Mouse (Mus musculus) urinary bladder, postnatal 36 days (tissue): ENCODE results near the gene Agfg2.

ENCODE experiments used
- DNase-seq, 2 experiments: peaks; one replicate each; pipeline ENCODE4 v3.0.0; 2022; ENCODE audit warnings: low spot score in 2 of 2, mixed read lengths in 1 of 2

The Agfg2 gene

DNA sequence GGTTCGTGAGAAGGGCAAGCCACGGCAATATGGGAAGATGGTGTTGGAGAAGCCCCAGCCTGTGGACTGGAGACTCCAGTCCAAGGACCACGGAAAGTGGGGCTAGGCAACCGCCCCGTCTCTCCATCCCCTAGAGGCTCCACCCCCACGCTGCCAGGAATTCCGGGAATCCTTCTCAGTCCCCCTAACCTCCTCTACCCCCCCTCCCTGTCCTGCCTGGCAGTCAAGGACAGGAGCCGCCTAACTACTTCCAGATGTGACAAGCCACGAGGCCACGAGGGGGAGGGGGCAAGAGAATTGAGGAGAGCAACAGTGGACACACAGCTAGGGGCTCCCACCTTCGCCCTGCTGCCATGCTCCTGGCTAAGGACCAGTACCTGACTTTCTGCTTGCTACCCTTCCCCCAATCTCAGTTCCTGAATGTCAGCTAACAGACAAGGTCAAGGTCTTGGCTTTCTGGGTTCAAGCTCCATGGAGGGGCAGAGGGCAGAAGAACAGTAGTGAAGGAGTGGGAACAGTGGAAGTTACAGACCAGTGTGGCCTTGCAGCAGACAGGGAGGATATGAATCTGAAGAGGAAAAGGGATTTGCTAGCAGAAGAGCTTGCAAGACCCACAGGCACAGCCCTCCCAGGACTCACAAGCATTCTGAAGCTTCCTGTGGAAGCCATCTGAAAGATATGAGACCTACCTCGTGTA, 73.8 kb downstream of the Agfg2 start:
- peak; percentile 25 to 62 for DNase-seq

GRCm38 (mm10) chr5:137610056-137610455, 74.5 kb downstream of the Agfg2 start:
- DNase-seq: no peak

- no peak for DNase-seq
Observed at GRCm38 (mm10) chr5:137609292-137609691, 75.2 kb downstream of the Agfg2 start.

GRCm38 (mm10) chr5:137608654-137609190, 75.8 kb downstream of the Agfg2 start:
- DNase-seq: no peak

- DNase-seq: no peak
Observed at GRCm38 (mm10) chr5:137607860-137608653, 76.5 kb downstream of the Agfg2 start.

DNA sequence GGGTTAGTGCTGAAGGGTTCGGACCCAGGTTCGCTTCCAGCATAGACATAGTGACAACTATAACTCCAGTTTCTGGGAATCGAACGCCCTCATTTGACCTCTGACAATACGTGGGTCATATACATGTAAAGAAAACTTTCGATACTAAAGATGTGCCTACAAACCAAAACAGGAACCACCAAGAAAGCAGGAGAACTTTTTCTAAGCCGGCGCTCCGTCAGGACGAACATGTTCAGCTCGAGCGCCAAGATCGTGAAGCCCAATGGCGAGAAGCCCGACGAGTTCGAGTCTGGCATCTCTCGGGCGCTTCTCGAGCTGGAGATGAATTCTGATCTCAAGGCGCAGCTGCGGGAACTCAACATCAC, 83.2 kb downstream of the Agfg2 start:
- no peak for DNase-seq

GRCm38 (mm10) chr5:137600619-137601364, 83.7 kb downstream of the Agfg2 start, which contains the start of gene Mospd3:
Mospd3 (minus strand) TSS chr5:137601058.
- DNase-seq: peak; percentile 95 to 96
